ENCODE assay signal across 16 mouse cellular contexts in genomic region chr12:85264531-85264930, GRCm38 (mm10). TPM values are rescaled to one million over a fixed set of nuclear protein-coding genes. Genes with fewer than 3 reads are reported as not detected.
DNase-seq lines count a peak whose midpoint lies in the region; ATAC-seq and TF ChIP-seq lines count a peak whose summit lies in the region.
"Had no signal": no experiment of that assay in that cellular context is flagged by ENCODE, and none has a peak within 500 bp of the region (broad histone marks: within the 10 kb centered on the region; RNA-seq: fewer than 3 reads in every experiment).

No protein-coding gene starts in this region.

- no peak for TF ChIP-seq POLR2A in brain, embryonic 14.5 days (IDR thresholded peaks at IDR 0.05; ENCODE audit: borderline replicate concordance, extremely low read depth, insufficient read depth, insufficient read length, poor library complexity, severe bottlenecking)

- H3K27ac ChIP-seq in forebrain, postnatal 0 days (ENCODE audit: low read depth, low read length): no peak overlapping the region
- no peak overlapping the region for H3K27ac ChIP-seq in forebrain, embryonic 15.5 days (replicated peaks)
- H3K27ac ChIP-seq in lung, embryonic 15.5 days: peak overlapping the region; percentile 21
- peak overlapping the region; percentile 80 for H3K27ac ChIP-seq in limb, embryonic 12.5 days
- H3K27ac ChIP-seq: liver, embryonic 13.5 days; midbrain, embryonic 15.5 days; neural tube, embryonic 15.5 days had no signal

- no peaks in the 10 kb centered on the region for H3K27me3 ChIP-seq in forebrain, postnatal 0 days (ENCODE audit: insufficient read depth, low read length)
- H3K27me3 ChIP-seq in forebrain, embryonic 15.5 days: no peaks in the 10 kb centered on the region
- H3K27me3 ChIP-seq in lung, embryonic 15.5 days: no peaks in the 10 kb centered on the region
- no peaks in the 10 kb centered on the region for H3K27me3 ChIP-seq in limb, embryonic 12.5 days
- H3K27me3 ChIP-seq: liver, embryonic 13.5 days; midbrain, embryonic 15.5 days; neural tube, embryonic 15.5 days had no signal

- TF ChIP-seq CTCF in forebrain, postnatal 0 days (IDR thresholded peaks at IDR 0.05; ENCODE audit: low read depth): no peak
- TF ChIP-seq CTCF in brain, embryonic 14.5 days (IDR thresholded peaks at IDR 0.05; ENCODE audit: borderline replicate concordance, extremely low read depth, insufficient read depth, insufficient read length): no peak

- no peak overlapping the region for H3K4me2 ChIP-seq in forebrain, postnatal 0 days (ENCODE audit: low read depth)
- H3K4me2 ChIP-seq in forebrain, embryonic 15.5 days (replicated peaks): no peak overlapping the region
- H3K4me2 ChIP-seq in lung, embryonic 15.5 days: peak overlapping the region; percentile 7; the same call in 1 of the 2 replicates
- H3K4me2 ChIP-seq in limb, embryonic 12.5 days: peak overlapping the region; percentile 23; the same call in 1 of the 2 replicates
- H3K4me2 ChIP-seq: liver, embryonic 13.5 days; midbrain, embryonic 15.5 days; neural tube, embryonic 15.5 days had no signal

- no peak for ATAC-seq in forebrain, postnatal 0 days
- ATAC-seq in forebrain, embryonic 15.5 days (replicated peaks): no peak
- ATAC-seq in lung, embryonic 15.5 days (ENCODE audit: borderline replicate concordance, extremely low read depth, low FRiP score, low TSS enrichment): peak; percentile 77; the same call in 1 of the 2 replicates
- no peak for ATAC-seq in limb, embryonic 12.5 days (ENCODE audit: insufficient number of reproducible peaks, insufficient read depth, low FRiP score, low TSS enrichment, low read depth)
- ATAC-seq: CD4-positive, CD25-positive, alpha-beta regulatory T cell, adult 4 months; midbrain, embryonic 15.5 days had no signal

- H3K4me3 ChIP-seq in forebrain, postnatal 0 days (ENCODE audit: low read depth, low read length): no peak overlapping the region
- H3K4me3 ChIP-seq in forebrain, embryonic 15.5 days: no peak overlapping the region
- no peak overlapping the region for H3K4me3 ChIP-seq in lung, embryonic 15.5 days
- H3K4me3 ChIP-seq in limb, embryonic 12.5 days (replicated peaks): no peak overlapping the region
- H3K4me3 ChIP-seq: erythroblast, embryonic 14.5 days; liver, embryonic 13.5 days; midbrain, embryonic 15.5 days; neural tube, embryonic 15.5 days had no signal

- H3K9ac ChIP-seq in forebrain, postnatal 0 days: no peak overlapping the region
- no peak overlapping the region for H3K9ac ChIP-seq in forebrain, embryonic 15.5 days (replicated peaks)
- no peak overlapping the region for H3K9ac ChIP-seq in lung, embryonic 15.5 days
- H3K9ac ChIP-seq in limb, embryonic 12.5 days (replicated peaks): no peak overlapping the region
- H3K9ac ChIP-seq: liver, embryonic 13.5 days; midbrain, embryonic 15.5 days; neural tube, embryonic 15.5 days had no signal

- peaks cover 6% of the 10 kb centered on the region; the same call in 1 of the 2 replicates for H3K36me3 ChIP-seq in forebrain, postnatal 0 days (ENCODE audit: insufficient read depth)
- H3K36me3 ChIP-seq in forebrain, embryonic 15.5 days: no peaks in the 10 kb centered on the region
- no peaks in the 10 kb centered on the region for H3K36me3 ChIP-seq in lung, embryonic 15.5 days
- peaks cover 9% of the 10 kb centered on the region; the same call in 1 of the 2 replicates for H3K36me3 ChIP-seq in limb, embryonic 12.5 days

- DNase-seq in forebrain, postnatal 0 days: peak; percentile 30
- no peak for DNase-seq in lung, postnatal 25 days (ENCODE audit: low spot score)
- peak; percentile 66 for DNase-seq in brain, embryonic 14.5 days (ENCODE audit: low read depth)
- DNase-seq in thymus, postnatal 14 days: no peak
- no peak for DNase-seq in retina, postnatal 1 day
- DNase-seq: adrenal gland, postnatal 25 days; kidney, postnatal 10 days; liver, embryonic 13.5 days; right cerebral cortex, postnatal 4 days had no signal

- H3K9me3 ChIP-seq in forebrain, postnatal 0 days (ENCODE audit: low read length): no peaks in the 10 kb centered on the region
- no peaks in the 10 kb centered on the region for H3K9me3 ChIP-seq in forebrain, embryonic 15.5 days
- H3K9me3 ChIP-seq in lung, embryonic 15.5 days: no peaks in the 10 kb centered on the region
- H3K9me3 ChIP-seq in limb, embryonic 12.5 days: no peaks in the 10 kb centered on the region
- H3K9me3 ChIP-seq: liver, embryonic 13.5 days; midbrain, embryonic 15.5 days; neural tube, embryonic 15.5 days had no signal

- H3K4me1 ChIP-seq in forebrain, postnatal 0 days (ENCODE audit: insufficient read depth): no peaks in the 10 kb centered on the region
- peaks cover 10% of the 10 kb centered on the region for H3K4me1 ChIP-seq in forebrain, embryonic 15.5 days
- H3K4me1 ChIP-seq in lung, embryonic 15.5 days: peaks cover 25% of the 10 kb centered on the region; the same call in 1 of the 2 replicates
- H3K4me1 ChIP-seq in limb, embryonic 12.5 days (replicated peaks): peaks cover 27% of the 10 kb centered on the region
- H3K4me1 ChIP-seq: liver, embryonic 13.5 days had no signal

- 70% methylated on average over 8 of the region's 8 CpGs for WGBS in forebrain, postnatal 0 days
- 75% methylated on average over 8 of the region's 8 CpGs for WGBS in forebrain, embryonic 15.5 days
- WGBS in lung, embryonic 15.5 days: 49% methylated on average over 8 of the region's 8 CpGs
- 50% methylated on average over 8 of the region's 8 CpGs for WGBS in limb, embryonic 12.5 days

RNA-seq across cellular contexts. Expression of gene Mlh3, which starts 5.9 kb away (rescaled TPM):
- 9.2 and 10.5 TPM in 2 replicates for total RNA-seq in forebrain, postnatal 0 days (2014; rRNA removed)
- 4.3 and 5.8 TPM in 2 replicates for polyA plus RNA-seq in forebrain, postnatal 0 days (2015; fragmentation: Nextera tagmentation; extraction: Ambion mirVana)
- polyA plus RNA-seq in forebrain, embryonic 15.5 days (2015; fragmentation: Nextera tagmentation; extraction: Ambion mirVana): 10.3 and 10.7 TPM in 2 replicates
- polyA plus RNA-seq in lung, embryonic 15.5 days (2015; fragmentation: Nextera tagmentation; extraction: Ambion mirVana): 8.1 and 9.3 TPM in 2 replicates
- polyA plus RNA-seq in brain, embryonic 14.5 days (2012; rRNA removed): 10.1 TPM in 2 replicates
- 10.9 and 11.1 TPM in 2 replicates for polyA plus RNA-seq in limb, embryonic 12.5 days (2016; fragmentation: Nextera tagmentation; extraction: Ambion mirVana)

RNA-seq across cellular contexts. Expression of gene Acyp1, which starts 23.7 kb away (rescaled TPM):
- total RNA-seq in forebrain, postnatal 0 days (2014; rRNA removed): 24.5 and 39.6 TPM in 2 replicates
- 44.4 and 50.7 TPM in 2 replicates for polyA plus RNA-seq in forebrain, postnatal 0 days (2015; fragmentation: Nextera tagmentation; extraction: Ambion mirVana)
- 56.4 TPM in 2 replicates for polyA plus RNA-seq in forebrain, embryonic 15.5 days (2015; fragmentation: Nextera tagmentation; extraction: Ambion mirVana)
- 53.8 and 55.5 TPM in 2 replicates for polyA plus RNA-seq in lung, embryonic 15.5 days (2015; fragmentation: Nextera tagmentation; extraction: Ambion mirVana)
- polyA plus RNA-seq in brain, embryonic 14.5 days (2012; rRNA removed): 27.6 and 38.6 TPM in 2 replicates
- polyA plus RNA-seq in limb, embryonic 12.5 days (2016; fragmentation: Nextera tagmentation; extraction: Ambion mirVana): 58.6 and 62.8 TPM in 2 replicates

RNA-seq across cellular contexts. Expression of gene Zc2hc1c, which starts 23.9 kb away (rescaled TPM):
- 0.69 and 1.3 TPM in 2 replicates for total RNA-seq in forebrain, postnatal 0 days (2014; rRNA removed)
- polyA plus RNA-seq in forebrain, postnatal 0 days (2015; fragmentation: Nextera tagmentation; extraction: Ambion mirVana): 0.75 and 1.1 TPM in 2 replicates
- polyA plus RNA-seq in forebrain, embryonic 15.5 days (2015; fragmentation: Nextera tagmentation; extraction: Ambion mirVana): 1.1 TPM in 2 replicates
- 1.7 TPM in 2 replicates for polyA plus RNA-seq in lung, embryonic 15.5 days (2015; fragmentation: Nextera tagmentation; extraction: Ambion mirVana)
- 0.66 and 0.92 TPM in 2 replicates for polyA plus RNA-seq in brain, embryonic 14.5 days (2012; rRNA removed)
- polyA plus RNA-seq in limb, embryonic 12.5 days (2016; fragmentation: Nextera tagmentation; extraction: Ambion mirVana): 0.97 and 1.1 TPM in 2 replicates

RNA-seq across cellular contexts. Expression of gene Eif2b2, which starts 45.2 kb away (rescaled TPM):
- 65.5 and 69.0 TPM in 2 replicates for total RNA-seq in forebrain, postnatal 0 days (2014; rRNA removed)
- 78.3 and 86.9 TPM in 2 replicates for polyA plus RNA-seq in forebrain, postnatal 0 days (2015; fragmentation: Nextera tagmentation; extraction: Ambion mirVana)
- polyA plus RNA-seq in forebrain, embryonic 15.5 days (2015; fragmentation: Nextera tagmentation; extraction: Ambion mirVana): 81.9 and 84.3 TPM in 2 replicates
- polyA plus RNA-seq in lung, embryonic 15.5 days (2015; fragmentation: Nextera tagmentation; extraction: Ambion mirVana): 88.2 and 94.9 TPM in 2 replicates
- 118 and 154 TPM in 2 replicates for polyA plus RNA-seq in brain, embryonic 14.5 days (2012; rRNA removed)
- 80.6 and 83.3 TPM in 2 replicates for polyA plus RNA-seq in limb, embryonic 12.5 days (2016; fragmentation: Nextera tagmentation; extraction: Ambion mirVana)

Comparison
In these comparisons a context has a peak if more than half of its experiments do, and no peak if none do; other contexts are left out.
1. DNase-seq: peak in forebrain, postnatal 0 days (single experiment) and brain, embryonic 14.5 days (single experiment); none in lung, postnatal 25 days (single experiment), thymus, postnatal 14 days (single experiment) and retina, postnatal 1 day (single experiment).
2. H3K27ac ChIP-seq: peak in lung, embryonic 15.5 days (single experiment) and limb, embryonic 12.5 days (single experiment); none in forebrain, postnatal 0 days (single experiment) and forebrain, embryonic 15.5 days (single experiment).
3. H3K4me2 ChIP-seq: peak in lung, embryonic 15.5 days (single experiment) and limb, embryonic 12.5 days (single experiment); none in forebrain, postnatal 0 days (single experiment) and forebrain, embryonic 15.5 days (single experiment).